Mouse (Mus musculus) heart, postnatal 0 days (tissue): Measurements from ENCODE around the gene Cyp51. TPM values are rescaled to one million over a fixed set of nuclear protein-coding genes. Genes with fewer than 3 reads are reported as not detected.

Experiments used
- ATAC-seq: fragments of 200-750 bp; cut with Nextera tagmentation; 2 replicates; pipeline ENCODE4 v1.8.0; 2017; ENCODE audit warnings: low read depth, moderate number of reproducible peaks, moderate library complexity; ENCODE audit not compliant: insufficient read depth
- DNase-seq: peaks from one replicate; pipeline ENCODE4 v3.0.0-alpha.2; 2016; ENCODE audit warnings: low spot score
- H3K27ac ChIP-seq: fragments of 300-500 bp; sonication (generic); 2 replicates; pipeline ENCODE4 v1.5.1; 2014; ENCODE audit warnings: low read depth, mild to moderate bottlenecking
- H3K27me3 ChIP-seq: fragments of 300-500 bp; sonication (generic); 2 replicates; pipeline ENCODE4 v1.6.1; 2014; ENCODE audit warnings: low read length, mixed read lengths; ENCODE audit not compliant: control insufficient read depth, insufficient read depth
- H3K36me3 ChIP-seq: fragments of 300-500 bp; sonication (generic); replicated peaks from 2 replicates; pipeline ENCODE4 v1.6.1; 2014; ENCODE audit warnings: low read length, mixed read lengths; ENCODE audit not compliant: control insufficient read depth, insufficient read depth
- H3K4me1 ChIP-seq: fragments of 300-500 bp; sonication (generic); 2 replicates; pipeline ENCODE4 v1.6.1; 2014; ENCODE audit warnings: antibody characterized with exemption; ENCODE audit not compliant: control insufficient read depth, insufficient read depth
- H3K4me2 ChIP-seq: fragments of 300-500 bp; sonication (generic); 2 replicates; pipeline ENCODE4 v1.6.1; 2014; ENCODE audit warnings: low read depth, mild to moderate bottlenecking, low read length, moderate library complexity
- H3K4me3 ChIP-seq: fragments of 300-500 bp; sonication (generic); 2 replicates; pipeline ENCODE4 v1.5.1; 2014; ENCODE audit warnings: low read depth, low read length
- H3K9ac ChIP-seq: fragments of 300-500 bp; sonication (generic); replicated peaks from 2 replicates; pipeline ENCODE4 v1.6.1; 2014; ENCODE audit warnings: low read depth, low read length, mixed read lengths
- H3K9me3 ChIP-seq: fragments of 300-500 bp; sonication (generic); replicated peaks from 2 replicates; pipeline ENCODE4 v1.6.1; 2016; ENCODE audit warnings: low read length; ENCODE audit not compliant: control insufficient read depth
- CTCF ChIP-seq: IDR thresholded peaks from 2 replicates; pipeline ENCODE4 v1.5.1; 2016; ENCODE audit warnings: antibody characterized with exemption, control low read depth, low read depth
- EP300 ChIP-seq: IDR thresholded peaks from 2 replicates; pipeline ENCODE4 v1.6.1; 2016; ENCODE audit warnings: antibody characterized with exemption, low read depth
- WGBS: fragments of 180-500 bp; shearing (Covaris S2); extraction: QIAGEN DNeasy Blood & Tissue Kit; methylation state at CpG from one replicate; pipeline ENCODE4 v1.1.7; 2014; 5-methylcytosine and 5-hydroxymethylcytosine counted together
- polyA plus RNA-seq: library from polyadenylated mRNA; unstranded; fragments of >200 nt; fragmentation: Nextera tagmentation; extraction: Ambion mirVana; gene quantifications from 2 replicates; pipeline ENCODE4 v1.2.1, GENCODE M21; 2015
- total RNA-seq: library from RNA; depleted of rRNA; stranded (reverse); fragments of >200 nt; gene quantifications from 2 replicates; pipeline ENCODE4 v1.2.3, GENCODE M21; 2014; ENCODE audit warnings: low replicate concordance; rRNA removed

The Cyp51 gene
- total and polyA plus RNA-seq, 2 experiments from 2014 or later: 18.5 to 24.3 TPM

DNA sequence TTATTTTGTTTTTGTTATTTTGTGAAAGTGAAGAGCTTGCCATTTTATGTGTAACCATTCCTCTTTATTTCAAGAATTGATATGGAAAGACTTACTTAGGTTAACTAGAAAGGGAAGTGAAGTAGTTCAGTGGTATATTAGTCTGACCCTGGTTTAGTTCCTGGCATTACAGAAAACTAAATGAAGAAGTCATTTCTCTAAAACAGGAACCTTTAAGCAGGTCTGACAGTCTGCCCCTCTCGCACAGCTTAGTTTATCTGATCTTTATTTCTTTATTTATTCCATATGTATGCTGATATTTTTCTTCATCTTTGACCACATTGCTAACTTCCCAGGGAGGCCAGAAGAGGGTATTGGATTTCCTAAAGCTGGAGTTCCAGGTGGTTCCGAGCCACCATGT, 63.6 kb downstream of the Cyp51 start:
- Histone ChIP-seq H3K27me3 (no peaks in the 10 kb centered on the region), H3K4me3 (no peak overlapping the region), H3K4me2 (no peak overlapping the region), H3K27ac (no peak overlapping the region), H3K9ac (no peak overlapping the region), H3K36me3 (peaks cover 83% of the 10 kb centered on the region), H3K4me1 (no peaks in the 10 kb centered on the region), H3K9me3 (no peaks in the 10 kb centered on the region)
- TF ChIP-seq CTCF (no peak), EP300 (no peak)
- DNase-seq (no peak), ATAC-seq (no peak)
- WGBS: 94% methylated on average over 2 of the region's 2 CpGs

DNA sequence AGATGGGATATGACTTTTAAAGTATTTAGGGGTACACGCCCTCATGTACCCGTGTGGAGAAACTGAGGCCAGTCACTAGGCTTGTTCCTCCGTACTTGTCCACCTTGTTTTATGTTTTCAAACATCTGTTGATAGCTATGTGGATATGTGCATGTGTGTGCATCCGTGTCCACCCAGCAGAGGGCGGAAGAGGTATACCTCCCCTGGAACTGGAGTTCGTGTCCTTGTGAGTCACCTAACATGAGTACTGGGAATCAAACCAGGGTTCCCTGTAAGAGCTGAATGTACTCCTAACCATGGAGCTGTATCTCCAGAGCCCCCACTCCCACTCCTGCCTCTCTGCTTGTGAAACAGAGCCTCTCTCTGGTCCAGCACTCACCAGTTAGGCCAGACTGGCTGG, 64.2 kb downstream of the Cyp51 start:
- no peak for ATAC-seq
- H3K36me3 ChIP-seq: peaks cover 84% of the 10 kb centered on the region

DNA sequence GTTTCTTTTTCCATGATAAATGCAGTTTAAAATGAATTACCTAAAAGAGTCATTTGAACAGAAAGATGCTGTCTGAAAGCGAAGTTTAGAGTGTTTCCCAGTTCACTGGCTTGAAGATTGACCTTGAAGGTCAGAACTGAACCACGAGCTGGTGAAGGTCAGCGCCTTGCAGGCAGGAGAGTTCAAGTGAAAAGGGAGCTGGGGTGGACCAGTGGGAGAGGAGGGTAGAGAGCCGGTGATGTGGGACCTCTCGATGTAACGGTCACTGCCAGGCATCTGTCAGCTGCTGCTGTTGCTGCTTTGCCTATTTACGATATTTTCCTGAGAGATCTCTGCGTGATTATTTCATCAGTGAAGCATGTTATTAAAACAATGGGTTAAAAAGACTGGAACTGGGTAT, 65.2 kb downstream of the Cyp51 start:
- DNase-seq (no peak), ATAC-seq (no peak)
- Histone ChIP-seq H3K36me3 (peaks cover 86% of the 10 kb centered on the region), H3K4me2 (no peak overlapping the region), H3K4me1 (no peaks in the 10 kb centered on the region), H3K4me3 (no peak overlapping the region), H3K9me3 (no peaks in the 10 kb centered on the region), H3K9ac (no peak overlapping the region), H3K27ac (no peak overlapping the region), H3K27me3 (no peaks in the 10 kb centered on the region)
- WGBS: 85% methylated on average over 8 of the region's 8 CpGs
- no peak for TF ChIP-seq EP300
- no peak for TF ChIP-seq CTCF

More for the DNA sequence above, 64.2 kb downstream of the Cyp51 start:
- no peak for DNase-seq
- no peak overlapping the region for H3K4me2 ChIP-seq
- TF ChIP-seq EP300: no peak
- no peak for TF ChIP-seq CTCF
- H3K9me3 ChIP-seq: no peaks in the 10 kb centered on the region
- H3K9ac ChIP-seq: no peak overlapping the region
- no peaks in the 10 kb centered on the region for H3K27me3 ChIP-seq
- WGBS: 90% methylated on average over 6 of the region's 6 CpGs
- H3K4me3 ChIP-seq: no peak overlapping the region
- H3K27ac ChIP-seq: no peak overlapping the region
- no peaks in the 10 kb centered on the region for H3K4me1 ChIP-seq

DNA sequence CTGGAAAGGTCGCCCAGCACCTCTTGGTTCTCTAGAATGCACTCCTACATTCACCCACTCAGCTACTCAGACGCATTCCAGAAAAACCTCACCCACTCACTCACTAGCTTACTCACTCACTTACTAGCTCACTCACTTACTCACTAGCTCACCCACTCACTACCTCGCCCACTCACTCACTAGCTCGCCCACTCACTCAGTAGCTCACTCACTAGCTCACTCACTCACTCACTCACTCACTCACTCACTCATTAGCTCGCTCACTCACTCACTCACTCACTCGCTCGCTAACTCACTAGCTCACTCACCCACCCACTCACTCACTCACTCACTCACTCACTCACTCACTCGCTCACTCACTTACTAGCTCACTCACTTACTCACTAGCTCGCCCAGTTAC, 67.9 kb downstream of the Cyp51 start:
- no peaks in the 10 kb centered on the region for H3K27me3 ChIP-seq
- no peak for TF ChIP-seq EP300
- TF ChIP-seq CTCF: no peak
- no peak overlapping the region for H3K27ac ChIP-seq
- 94% methylated on average over 9 of the region's 9 CpGs for WGBS
- no peak for DNase-seq
- H3K9ac ChIP-seq: no peak overlapping the region
- no peaks in the 10 kb centered on the region for H3K9me3 ChIP-seq
- no peak for ATAC-seq
- no peak overlapping the region for H3K4me3 ChIP-seq
- H3K4me2 ChIP-seq: no peak overlapping the region
- H3K36me3 ChIP-seq: peaks cover 79% of the 10 kb centered on the region
- no peaks in the 10 kb centered on the region for H3K4me1 ChIP-seq

DNA sequence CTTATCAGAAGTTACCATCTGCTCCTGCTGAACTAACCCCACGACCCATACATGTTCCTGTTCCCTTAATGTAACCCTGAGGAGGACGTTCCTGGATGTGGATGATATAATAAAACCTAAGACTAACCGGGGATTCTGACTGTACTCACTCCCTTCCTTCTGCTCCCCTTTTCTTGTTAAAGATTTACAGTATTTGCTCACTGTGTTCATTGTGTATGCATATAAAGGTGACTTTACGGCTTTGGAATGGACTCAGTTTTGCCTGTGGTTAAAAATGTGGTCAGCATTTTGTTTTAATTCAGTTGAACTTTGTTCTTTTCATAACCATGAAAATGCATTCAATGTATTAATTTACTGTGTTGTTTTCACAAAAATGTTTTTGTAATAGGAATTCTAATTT, 72.7 kb downstream of the Cyp51 start:
- Histone ChIP-seq H3K9ac (no peak overlapping the region), H3K27me3 (no peaks in the 10 kb centered on the region), H3K4me1 (no peaks in the 10 kb centered on the region), H3K4me2 (no peak overlapping the region), H3K9me3 (no peaks in the 10 kb centered on the region), H3K36me3 (peaks cover 54% of the 10 kb centered on the region), H3K4me3 (no peak overlapping the region), H3K27ac (no peak overlapping the region)
- no peak for DNase-seq
- no peak for ATAC-seq
- TF ChIP-seq CTCF (no peak), EP300 (no peak)
- WGBS: 78% methylated on average over 4 of the region's 4 CpGs

Other genes starting within 250 kb of the Cyp51 start
- 2.5 and 3.5 TPM in 2 replicates for gene Mterf1a, start 210.8 kb downstream of the Cyp51 start, total RNA-seq
- gene Mterf1a, start 210.8 kb downstream of the Cyp51 start, polyA plus RNA-seq: 3.6 and 4.0 TPM in 2 replicates
- 10.2 and 31.6 TPM in 2 replicates for gene Akap9, start 176.7 kb downstream of the Cyp51 start, total RNA-seq
- gene Akap9, start 176.7 kb downstream of the Cyp51 start, polyA plus RNA-seq: 84.3 and 96.2 TPM in 2 replicates
- gene Mterf1b, start 87.6 kb upstream of the Cyp51 start, total RNA-seq: 0.57 TPM in 1 of 2 replicates, not detected in the other
- 1.3 and 1.8 TPM in 2 replicates for gene Mterf1b, start 87.6 kb upstream of the Cyp51 start, polyA plus RNA-seq